Mouse (Mus musculus) ES-E14 (cell line): ENCODE measurements around the gene Olfr1496. TPM values are rescaled to one million over a fixed set of nuclear protein-coding genes. Genes with fewer than 3 reads are reported as not detected.

Experiments used
- DNase-seq: peaks from one replicate; pipeline ENCODE4 v3.0.0-alpha.2; 2013; ENCODE audit warnings: low read depth, low spot score
- H3K27ac ChIP-seq: 2 replicates; pipeline ENCODE4 v1.5.1; 2012; ENCODE audit warnings: low read depth, mild to moderate bottlenecking, low read length, moderate library complexity, mixed read lengths; ENCODE audit not compliant: poor library complexity, insufficient read depth, severe bottlenecking
- H3K36me3 ChIP-seq: 2 replicates; pipeline ENCODE4 v1.6.1; 2012; ENCODE audit warnings: mild to moderate bottlenecking, low read length, moderate library complexity, mixed read lengths; ENCODE audit not compliant: control insufficient read depth, poor library complexity, insufficient read depth, severe bottlenecking
- H3K4me1 ChIP-seq, 2 experiments: fragments of 150-350 bp in 1 of 2; sonication (generic) in 1 of 2; 2 replicates each; pipeline ENCODE4 v1.6.1; 2012; ENCODE audit warnings: low read length in 2 of 2, mild to moderate bottlenecking in 1 of 2, mixed read lengths in 1 of 2; ENCODE audit not compliant: control insufficient read depth in 2 of 2, insufficient read depth in 2 of 2, poor library complexity in 1 of 2
- H3K4me3 ChIP-seq, 2 experiments: fragments of 150-350 bp in 1 of 2; sonication (generic) in 1 of 2; 2 replicates each; pipeline ENCODE4 v1.5.1; 2012; ENCODE audit warnings: low read length in 2 of 2, low read depth in 1 of 2, mild to moderate bottlenecking in 1 of 2, mixed read lengths in 1 of 2; ENCODE audit not compliant: insufficient read depth in 1 of 2, poor library complexity in 1 of 2, severe bottlenecking in 1 of 2
- H3K9ac ChIP-seq: 2 replicates; pipeline ENCODE4 v1.6.1; 2012; ENCODE audit warnings: low read depth, mild to moderate bottlenecking, low read length, mixed read lengths; ENCODE audit not compliant: poor library complexity, insufficient read depth, severe bottlenecking
- H3K9me3 ChIP-seq: fragments of 150-350 bp; sonication (generic); 2 replicates; pipeline ENCODE4 v1.6.1; 2012; ENCODE audit warnings: low read depth, mild to moderate bottlenecking, low read length; ENCODE audit not compliant: control insufficient read depth, insufficient read depth
- CHD2 ChIP-seq: IDR thresholded peaks from 2 replicates; pipeline ENCODE4 v1.6.1; 2014; ENCODE audit warnings: mild to moderate bottlenecking, low read depth, low read length, inconsistent platforms
- HCFC1 ChIP-seq: IDR thresholded peaks from 2 replicates; pipeline ENCODE4 v1.6.1; 2012; ENCODE audit warnings: low read length, inconsistent platforms, borderline replicate concordance; ENCODE audit not compliant: insufficient read depth
- MAFK ChIP-seq: IDR thresholded peaks from 2 replicates; pipeline ENCODE4 v1.6.1; 2014; ENCODE audit warnings: mild to moderate bottlenecking, low read depth, low read length, inconsistent platforms; ENCODE audit not compliant: insufficient read depth
- ZC3H11A ChIP-seq: IDR thresholded peaks from 2 replicates; pipeline ENCODE4 v1.6.1; 2012; ENCODE audit warnings: low read depth, mild to moderate bottlenecking, inconsistent platforms, low read length, borderline replicate concordance
- ZNF384 ChIP-seq: IDR thresholded peaks from 2 replicates; pipeline ENCODE4 v1.6.1; 2012; ENCODE audit warnings: low read depth, low read length, inconsistent platforms
- in situ Hi-C, 2 experiments: fragments of 600-800 bp; cut with MboI; formaldehyde crosslinking; loops; one replicate each; pipeline ENCODE4 v1.15.1; 2025; ENCODE audit warnings: low sequenced_read_pairs in 2 of 2, inconsistent platforms in 1 of 2; ENCODE audit not compliant: unreplicated experiment in 2 of 2
- total RNA-seq: library from RNA; depleted of rRNA; stranded (reverse); fragments of 300-350 nt; gene quantifications from 2 replicates; pipeline ENCODE4 v1.2.3, GENCODE M21; 2012; rRNA removed

The Olfr1496 gene
- total RNA-seq, 1 experiment: not detected

- TF ChIP-seq CHD2 (no peak), MAFK (no peak), ZNF384 (no peak), ZC3H11A (no peak), HCFC1 (no peak)
- H3K27ac ChIP-seq: no peak within 1 kb of the TSS
- H3K9ac ChIP-seq: no peak within 1 kb of the TSS
- no peaks in the 10 kb centered on the region for H3K36me3 ChIP-seq
- DNase-seq: no peak
- H3K9me3 ChIP-seq: no peaks in the 10 kb centered on the region
- in situ Hi-C loops: no loop called here
- no peaks in the 10 kb centered on the region for H3K4me1 ChIP-seq
- no peak within 1 kb of the TSS for H3K4me3 ChIP-seq
Measured at GRCm38 (mm10) chr19:13819347-13819746, 41.7 kb downstream of the Olfr1496 start, which contains the start of gene Olfr1499. Gene Olfr1499 (minus strand): TSS chr19:13819447.

- no peak for DNase-seq
- TF ChIP-seq ZNF384 (no peak), CHD2 (no peak), MAFK (no peak), HCFC1 (no peak), ZC3H11A (no peak)
- Histone ChIP-seq H3K4me3 (no peak overlapping the region), H3K27ac (no peak overlapping the region), H3K9ac (no peak overlapping the region), H3K36me3 (no peaks in the 10 kb centered on the region), H3K4me1 (no peaks in the 10 kb centered on the region), H3K9me3 (no peaks in the 10 kb centered on the region)
- in situ Hi-C loops: no loop called here
Measured at GRCm38 (mm10) chr19:13820847-13821246, 43.2 kb downstream of the Olfr1496 start.

GRCm38 (mm10) chr19:13828447-13828846, 50.8 kb downstream of the Olfr1496 start:
- H3K4me3 ChIP-seq: no peak overlapping the region
- no peaks in the 10 kb centered on the region for H3K36me3 ChIP-seq
- H3K4me1 ChIP-seq: no peaks in the 10 kb centered on the region
- in situ Hi-C loops: no loop called here
- no peak overlapping the region for H3K9ac ChIP-seq
- H3K9me3 ChIP-seq: no peaks in the 10 kb centered on the region
- no peak for TF ChIP-seq CHD2
- TF ChIP-seq ZC3H11A: no peak
- no peak for TF ChIP-seq ZNF384
- TF ChIP-seq HCFC1: no peak
- TF ChIP-seq MAFK: no peak
- no peak for DNase-seq
- no peak overlapping the region for H3K27ac ChIP-seq

GRCm38 (mm10) chr19:13830388-13830787, 52.7 kb downstream of the Olfr1496 start, which contains the start of gene Olfr1500:
Gene Olfr1500 (minus strand): TSS chr19:13830488.
- H3K27ac ChIP-seq: no peak within 1 kb of the TSS
- in situ Hi-C loops: no loop called here
- H3K36me3 ChIP-seq: no peaks in the 10 kb centered on the region
- no peaks in the 10 kb centered on the region for H3K9me3 ChIP-seq
- TF ChIP-seq ZNF384 (no peak), CHD2 (no peak), HCFC1 (no peak), MAFK (no peak), ZC3H11A (no peak)
- no peaks in the 10 kb centered on the region for H3K4me1 ChIP-seq
- no peak for DNase-seq
- H3K9ac ChIP-seq: no peak within 1 kb of the TSS
- H3K4me3 ChIP-seq: no peak within 1 kb of the TSS

Other genes with a start within 250 kb of the Olfr1496 start
- gene Olfr1480, start 250.0 kb upstream of the Olfr1496 start, total RNA-seq: not detected in 2 replicates
- gene Olfr1484, start 194.4 kb upstream of the Olfr1496 start, total RNA-seq: not detected in 2 replicates
- not detected in 2 replicates for gene Olfr1487, start 160.5 kb upstream of the Olfr1496 start, total RNA-seq
- gene Olfr1489, start 146.3 kb upstream of the Olfr1496 start, total RNA-seq: not detected in 2 replicates
- not detected in 2 replicates for gene Olfr1490, start 126.8 kb upstream of the Olfr1496 start, total RNA-seq
- gene Olfr1491, start 80.6 kb upstream of the Olfr1496 start, total RNA-seq: not detected in 2 replicates
- not detected in 2 replicates for gene Olfr1493-ps1, start 54.6 kb upstream of the Olfr1496 start, total RNA-seq
- 0.22 and 0.26 TPM in 2 replicates for gene Olfr1494, start 38.1 kb upstream of the Olfr1496 start, total RNA-seq
- gene Olfr1495, start 13.3 kb upstream of the Olfr1496 start, total RNA-seq: 0.48 TPM in 1 of 2 replicates, not detected in the other
- not detected in 2 replicates for gene Olfr1497, start 20.3 kb downstream of the Olfr1496 start, total RNA-seq
- gene Olfr1499, start 41.6 kb downstream of the Olfr1496 start, total RNA-seq: not detected in 2 replicates
- not detected in 2 replicates for gene Olfr1500, start 52.6 kb downstream of the Olfr1496 start, total RNA-seq
- not detected in 2 replicates for gene Olfr1501, start 72.8 kb downstream of the Olfr1496 start, total RNA-seq
- gene Olfr1502, start 83.9 kb downstream of the Olfr1496 start, total RNA-seq: not detected in 2 replicates
- gene Olfr1504, start 120.0 kb downstream of the Olfr1496 start, total RNA-seq: not detected in 2 replicates
- gene Olfr1505, start 135.7 kb downstream of the Olfr1496 start, total RNA-seq: not detected in 2 replicates